Mouse (Mus musculus): ENCODE measurements around the gene Socs3. TPM values are rescaled to one million over a fixed set of nuclear protein-coding genes. Genes with fewer than 3 reads are reported as not detected.
A peak's percentile ranks its signal among the peaks of the same experiment; 100 is the strongest.

Gene Socs3
- polyA plus RNA-seq, 1 experiment from 2014 or later: 15.7 TPM

GRCm38 (mm10) chr11:117941325-117941834 is 28.5 kb downstream of the Socs3 start:
- peak overlapping the region; percentile 3; the same call in 1 of the 2 replicates for H3K27ac ChIP-seq (replicated peaks)
- H3K36me3 ChIP-seq (ENCODE audit: control insufficient read depth, insufficient read depth, low read length): no peaks in the 10 kb centered on the region
- H3K4me3 ChIP-seq (ENCODE audit: low read depth, low read length): no peak overlapping the region
- DNase-seq (ENCODE audit: low spot score): no peak
- H3K9ac ChIP-seq (ENCODE audit: low read length): no peak overlapping the region
- 89% methylated on average over 7 of the region's 8 CpGs for WGBS
- H3K9me3 ChIP-seq (ENCODE audit: control insufficient read depth, low read length): no peaks in the 10 kb centered on the region
- peaks cover 15% of the 10 kb centered on the region for H3K4me1 ChIP-seq (replicated peaks; ENCODE audit: control insufficient read depth, insufficient read depth)
- ATAC-seq (ENCODE audit: low FRiP score, low TSS enrichment): no peak
- no peak overlapping the region for H3K4me2 ChIP-seq (replicated peaks; ENCODE audit: low read depth)
- no peak for TF ChIP-seq CTCF (IDR thresholded peaks at IDR 0.05; ENCODE audit: low read depth)
- TF ChIP-seq EP300 (optimal IDR thresholded peaks at IDR 0.05): no peak
- H3K27me3 ChIP-seq (ENCODE audit: control insufficient read depth, insufficient read depth, low read length): no peaks in the 10 kb centered on the region

DNA sequence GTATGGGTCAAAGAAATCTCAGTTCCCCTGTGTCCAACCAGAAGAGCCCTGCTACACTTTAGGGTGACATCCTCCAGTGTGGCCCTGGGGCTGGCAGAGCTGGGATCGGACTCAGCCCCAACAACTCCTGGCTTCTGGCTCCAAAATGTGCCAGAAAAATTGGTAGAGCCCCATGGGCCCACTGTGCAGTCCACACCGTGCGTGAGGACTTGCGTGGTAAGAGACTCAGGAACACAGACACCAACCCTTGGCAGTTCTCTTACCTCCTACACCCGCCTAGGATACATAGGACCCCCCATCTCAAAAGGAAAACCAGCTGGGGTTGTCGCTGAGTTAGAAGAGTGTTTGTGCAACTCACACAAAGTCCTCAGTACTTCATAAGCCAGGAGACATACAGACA is 29.0 kb downstream of the Socs3 start:
- 93% methylated on average over 6 of the region's 6 CpGs for WGBS
- no peaks in the 10 kb centered on the region for H3K9me3 ChIP-seq (ENCODE audit: control insufficient read depth, low read length)
- H3K9ac ChIP-seq (ENCODE audit: low read length): no peak overlapping the region
- H3K36me3 ChIP-seq (ENCODE audit: control insufficient read depth, insufficient read depth, low read length): no peaks in the 10 kb centered on the region
- no peak for TF ChIP-seq CTCF (IDR thresholded peaks at IDR 0.05; ENCODE audit: low read depth)
- no peak for TF ChIP-seq EP300 (optimal IDR thresholded peaks at IDR 0.05)
- H3K4me3 ChIP-seq (ENCODE audit: low read depth, low read length): no peak overlapping the region
- peak overlapping the region; percentile 82 for H3K27ac ChIP-seq (replicated peaks)
- H3K4me2 ChIP-seq (replicated peaks; ENCODE audit: low read depth): no peak overlapping the region
- H3K27me3 ChIP-seq (ENCODE audit: control insufficient read depth, insufficient read depth, low read length): no peaks in the 10 kb centered on the region
- ATAC-seq (ENCODE audit: low FRiP score, low TSS enrichment) (no peak), DNase-seq (ENCODE audit: low spot score) (no peak)
- peaks cover 20% of the 10 kb centered on the region for H3K4me1 ChIP-seq (replicated peaks; ENCODE audit: control insufficient read depth, insufficient read depth)

DNA sequence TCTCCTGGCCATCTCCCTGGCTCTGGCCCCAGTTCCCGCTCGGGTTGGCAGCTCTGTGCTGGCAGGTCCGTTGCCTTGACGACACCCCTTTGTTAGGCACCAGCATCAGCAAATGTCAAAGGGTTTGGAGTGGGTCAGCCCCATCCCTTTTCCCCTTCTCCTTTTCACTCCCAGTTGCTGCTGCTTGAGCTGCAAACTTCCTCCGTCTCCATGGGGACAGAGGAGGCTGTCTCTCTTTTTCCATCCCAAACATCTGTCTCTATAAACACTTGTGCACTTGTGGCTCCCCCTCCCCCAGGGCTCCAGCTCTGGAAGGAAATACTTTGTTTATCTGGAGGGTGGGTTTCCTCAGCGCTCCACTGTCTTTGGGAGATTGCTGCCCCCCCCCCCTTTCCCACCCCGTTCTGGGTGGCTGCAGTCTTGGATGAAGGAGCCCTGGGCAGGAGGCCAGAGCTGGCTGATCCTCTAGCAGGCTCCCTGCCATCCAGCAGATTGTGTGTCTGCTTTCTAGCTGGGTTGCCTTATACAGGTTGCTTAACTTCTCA is 30.0 kb downstream of the Socs3 start:
- DNase-seq (ENCODE audit: low spot score) (peak; percentile 72), ATAC-seq (ENCODE audit: low FRiP score, low TSS enrichment) (peak; percentile 62; the same call in 1 of the 2 replicates)

GRCm38 (mm10) chr11:117939004-117939730 is 30.7 kb downstream of the Socs3 start:
- 34% methylated on average over 4 of the region's 4 CpGs for WGBS
- H3K4me3 ChIP-seq (ENCODE audit: low read depth, low read length): no peak overlapping the region
- peaks cover 34% of the 10 kb centered on the region for H3K4me1 ChIP-seq (replicated peaks; ENCODE audit: control insufficient read depth, insufficient read depth)
- H3K9me3 ChIP-seq (ENCODE audit: control insufficient read depth, low read length): no peaks in the 10 kb centered on the region
- no peak for DNase-seq (ENCODE audit: low spot score)
- no peak overlapping the region for H3K4me2 ChIP-seq (replicated peaks; ENCODE audit: low read depth)
- no peaks in the 10 kb centered on the region for H3K36me3 ChIP-seq (ENCODE audit: control insufficient read depth, insufficient read depth, low read length)
- ATAC-seq (ENCODE audit: low FRiP score, low TSS enrichment): no peak
- H3K9ac ChIP-seq (ENCODE audit: low read length): no peak overlapping the region
- H3K27me3 ChIP-seq (ENCODE audit: control insufficient read depth, insufficient read depth, low read length): no peaks in the 10 kb centered on the region
- TF ChIP-seq CTCF (IDR thresholded peaks at IDR 0.05; ENCODE audit: low read depth): no peak
- TF ChIP-seq EP300 (optimal IDR thresholded peaks at IDR 0.05): no peak
- peak overlapping the region; percentile 24 for H3K27ac ChIP-seq (replicated peaks)

More for the DNA sequence above, 30.0 kb downstream of the Socs3 start:
- 6% methylated on average over 7 of the region's 7 CpGs for WGBS
- H3K27me3 ChIP-seq (ENCODE audit: control insufficient read depth, insufficient read depth, low read length): no peaks in the 10 kb centered on the region
- no peaks in the 10 kb centered on the region for H3K36me3 ChIP-seq (ENCODE audit: control insufficient read depth, insufficient read depth, low read length)
- no peak overlapping the region for H3K4me3 ChIP-seq (ENCODE audit: low read depth, low read length)
- TF ChIP-seq CTCF (IDR thresholded peaks at IDR 0.05; ENCODE audit: low read depth) (0 out of 2 replicates have a peak, but pooled peaks have one; percentile 1), EP300 (optimal IDR thresholded peaks at IDR 0.05) (no peak)
- peaks cover 29% of the 10 kb centered on the region for H3K4me1 ChIP-seq (replicated peaks; ENCODE audit: control insufficient read depth, insufficient read depth)
- no peaks in the 10 kb centered on the region for H3K9me3 ChIP-seq (ENCODE audit: control insufficient read depth, low read length)
- no peak overlapping the region for H3K9ac ChIP-seq (ENCODE audit: low read length)
- H3K4me2 ChIP-seq (replicated peaks; ENCODE audit: low read depth): peak overlapping the region; percentile 17; the same call in 1 of the 2 replicates
- H3K27ac ChIP-seq (replicated peaks): peak overlapping the region; percentile 82

DNA sequence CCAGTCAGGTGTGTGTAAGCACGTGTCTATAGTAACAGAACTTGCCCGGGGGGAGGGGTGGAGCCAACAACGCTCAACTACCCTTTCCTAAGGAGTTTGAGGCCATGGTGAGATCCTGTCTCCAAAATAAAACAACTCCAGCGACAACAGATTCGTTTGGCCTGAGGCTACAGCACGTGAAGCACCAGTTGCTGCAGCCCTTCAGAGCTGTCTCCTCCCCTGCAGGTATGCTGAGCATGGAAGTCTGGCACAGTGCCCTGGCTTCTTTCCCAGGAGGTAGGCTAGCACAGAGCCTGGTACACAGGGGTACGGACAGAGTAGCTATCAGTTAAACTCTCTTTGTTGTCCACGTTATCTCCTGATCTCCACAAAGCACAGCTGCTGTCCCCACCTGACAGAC is 33.6 kb downstream of the Socs3 start:
- peaks cover 41% of the 10 kb centered on the region for H3K4me1 ChIP-seq (replicated peaks; ENCODE audit: control insufficient read depth, insufficient read depth)
- H3K27me3 ChIP-seq (ENCODE audit: control insufficient read depth, insufficient read depth, low read length): no peaks in the 10 kb centered on the region
- TF ChIP-seq CTCF (IDR thresholded peaks at IDR 0.05; ENCODE audit: low read depth) (no peak), EP300 (optimal IDR thresholded peaks at IDR 0.05) (no peak)
- ATAC-seq (ENCODE audit: low FRiP score, low TSS enrichment) (0 out of 2 replicates have a peak, but pooled peaks have one; percentile 21), DNase-seq (ENCODE audit: low spot score) (peak; percentile 91)
- H3K9me3 ChIP-seq (ENCODE audit: control insufficient read depth, low read length): no peaks in the 10 kb centered on the region
- 24% methylated on average over 8 of the region's 8 CpGs for WGBS
- H3K9ac ChIP-seq (ENCODE audit: low read length): no peak overlapping the region
- H3K36me3 ChIP-seq (ENCODE audit: control insufficient read depth, insufficient read depth, low read length): no peaks in the 10 kb centered on the region
- H3K4me3 ChIP-seq (ENCODE audit: low read depth, low read length): no peak overlapping the region
- H3K27ac ChIP-seq (replicated peaks): peak overlapping the region; percentile 46
- H3K4me2 ChIP-seq (replicated peaks; ENCODE audit: low read depth): no peak overlapping the region

- peak overlapping the region; percentile 46 for H3K27ac ChIP-seq (replicated peaks)
- 38% methylated on average over 9 of the region's 9 CpGs for WGBS
- H3K4me1 ChIP-seq (replicated peaks; ENCODE audit: control insufficient read depth, insufficient read depth): peaks cover 39% of the 10 kb centered on the region
These were observed 34.2 kb downstream of the Socs3 start for GRCm38 (mm10) chr11:117935616-117936015.

More at GRCm38 (mm10) chr11:117935616-117936015, 34.2 kb downstream of the Socs3 start:
- Histone ChIP-seq H3K36me3 (ENCODE audit: control insufficient read depth, insufficient read depth, low read length) (no peaks in the 10 kb centered on the region), H3K9me3 (ENCODE audit: control insufficient read depth, low read length) (no peaks in the 10 kb centered on the region), H3K4me3 (ENCODE audit: low read depth, low read length) (no peak overlapping the region), H3K4me2 (replicated peaks; ENCODE audit: low read depth) (no peak overlapping the region), H3K27me3 (ENCODE audit: control insufficient read depth, insufficient read depth, low read length) (no peaks in the 10 kb centered on the region), H3K9ac (ENCODE audit: low read length) (no peak overlapping the region)
- TF ChIP-seq CTCF (IDR thresholded peaks at IDR 0.05; ENCODE audit: low read depth) (no peak), EP300 (optimal IDR thresholded peaks at IDR 0.05) (no peak)
- ATAC-seq (ENCODE audit: low FRiP score, low TSS enrichment) (no peak), DNase-seq (ENCODE audit: low spot score) (no peak)
